Mouse (Mus musculus): ENCODE results near the gene Tcam1. TPM values are rescaled to one million over a fixed set of nuclear protein-coding genes. Genes with fewer than 3 reads are reported as not detected.

The Tcam1 gene
- polyA plus RNA-seq, 1 experiment, result 0.05 TPM

DNA sequence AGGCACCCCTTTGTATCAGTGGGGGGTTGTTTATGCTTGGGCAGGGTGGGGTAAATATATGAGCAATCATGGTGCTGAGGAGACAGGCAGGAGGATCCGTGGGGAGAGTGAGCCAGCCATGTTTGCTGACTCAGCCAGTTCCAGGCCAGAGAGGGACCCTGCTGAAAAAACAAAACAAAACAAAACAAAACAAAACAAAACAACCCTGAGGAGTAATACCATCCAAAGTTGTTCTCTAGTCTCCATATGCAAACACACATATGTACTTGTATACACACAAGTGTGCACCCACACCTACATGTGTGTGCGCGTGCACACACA, 29.6 kb downstream of the Tcam1 start:
- WGBS, result 91% methylated on average over 3 of the region's 3 CpGs
- Histone ChIP-seq H3K27ac (ENCODE audit: insufficient read depth, low read depth, low read length) (no peak overlapping the region), H3K36me3 (ENCODE audit: control insufficient read depth, insufficient read depth, low read length) (no peaks in the 10 kb centered on the region), H3K4me3 (ENCODE audit: low read depth, low read length) (no peak overlapping the region), H3K27me3 (ENCODE audit: control insufficient read depth, insufficient read depth, low read length) (no peaks in the 10 kb centered on the region), H3K4me1 (ENCODE audit: control insufficient read depth, insufficient read depth, insufficient read length, low read length) (no peaks in the 10 kb centered on the region; the same call in 1 of the 2 replicates)
- TF ChIP-seq CTCF (IDR thresholded peaks at IDR 0.05; ENCODE audit: extremely low read depth, insufficient read length, insufficient replicate concordance, low read depth, low read length), result no peak
- TF ChIP-seq POLR2A (IDR thresholded peaks at IDR 0.05; ENCODE audit: low read depth, low read length), result no peak

DNA sequence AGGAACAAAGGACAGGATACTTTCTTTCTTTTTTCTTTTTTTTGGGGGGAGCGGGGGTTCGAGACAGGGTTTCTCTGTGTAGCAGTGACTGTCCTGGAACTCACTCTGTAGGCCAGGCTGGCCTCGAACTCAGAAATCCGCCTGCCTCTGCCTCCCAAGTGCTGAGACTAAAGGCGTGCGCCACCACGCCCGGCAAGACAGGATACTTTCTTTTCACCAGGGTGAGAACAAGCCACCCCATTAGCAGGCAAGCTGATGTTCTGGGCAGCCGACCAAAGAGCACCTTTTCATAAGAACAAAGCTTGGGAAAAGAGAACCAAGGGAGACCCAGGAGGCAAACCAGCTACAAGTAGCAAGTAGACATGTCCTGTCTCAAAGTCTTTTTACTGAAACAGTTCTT, 30.3 kb downstream of the Tcam1 start:
- Histone ChIP-seq H3K27ac (ENCODE audit: insufficient read depth, low read depth, low read length) (no peak overlapping the region), H3K36me3 (ENCODE audit: control insufficient read depth, insufficient read depth, low read length) (no peaks in the 10 kb centered on the region), H3K4me3 (ENCODE audit: low read depth, low read length) (no peak overlapping the region), H3K27me3 (ENCODE audit: control insufficient read depth, insufficient read depth, low read length) (no peaks in the 10 kb centered on the region), H3K4me1 (ENCODE audit: control insufficient read depth, insufficient read depth, insufficient read length, low read length) (no peaks in the 10 kb centered on the region; the same call in 1 of the 2 replicates)
- TF ChIP-seq CTCF (IDR thresholded peaks at IDR 0.05; ENCODE audit: extremely low read depth, insufficient read length, insufficient replicate concordance, low read depth, low read length) (no peak), POLR2A (IDR thresholded peaks at IDR 0.05; ENCODE audit: low read depth, low read length) (no peak)
- WGBS, result 70% methylated on average over 9 of the region's 9 CpGs

DNA sequence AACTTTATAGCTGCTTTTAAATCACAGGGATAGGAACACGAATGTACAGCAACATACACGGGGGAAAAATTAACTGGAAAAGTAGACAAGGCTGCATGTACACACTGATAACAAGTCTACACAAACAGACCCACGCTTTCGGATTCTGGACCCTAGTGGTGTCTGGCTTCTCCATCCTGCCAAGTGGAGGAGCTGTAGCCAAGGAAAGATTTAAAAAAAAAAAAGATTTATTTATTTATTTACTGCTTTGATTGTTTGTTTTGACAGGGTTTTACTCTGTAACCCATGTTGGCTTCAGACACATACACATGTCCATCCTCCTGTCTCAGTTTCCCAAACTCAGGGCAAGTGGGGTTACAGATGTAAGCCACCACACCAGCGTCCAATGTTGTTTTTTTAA, 31.0 kb downstream of the Tcam1 start:
- Histone ChIP-seq H3K27me3 (ENCODE audit: control insufficient read depth, insufficient read depth, low read length) (no peaks in the 10 kb centered on the region), H3K4me3 (ENCODE audit: low read depth, low read length) (no peak overlapping the region), H3K4me1 (ENCODE audit: control insufficient read depth, insufficient read depth, insufficient read length, low read length) (peaks cover 1% of the 10 kb centered on the region; the same call in 1 of the 2 replicates), H3K36me3 (ENCODE audit: control insufficient read depth, insufficient read depth, low read length) (no peaks in the 10 kb centered on the region), H3K27ac (ENCODE audit: insufficient read depth, low read depth, low read length) (no peak overlapping the region)
- TF ChIP-seq POLR2A (IDR thresholded peaks at IDR 0.05; ENCODE audit: low read depth, low read length) (no peak), CTCF (IDR thresholded peaks at IDR 0.05; ENCODE audit: extremely low read depth, insufficient read length, insufficient replicate concordance, low read depth, low read length) (no peak)
- WGBS, result 43% methylated on average over 5 of the region's 5 CpGs

DNA sequence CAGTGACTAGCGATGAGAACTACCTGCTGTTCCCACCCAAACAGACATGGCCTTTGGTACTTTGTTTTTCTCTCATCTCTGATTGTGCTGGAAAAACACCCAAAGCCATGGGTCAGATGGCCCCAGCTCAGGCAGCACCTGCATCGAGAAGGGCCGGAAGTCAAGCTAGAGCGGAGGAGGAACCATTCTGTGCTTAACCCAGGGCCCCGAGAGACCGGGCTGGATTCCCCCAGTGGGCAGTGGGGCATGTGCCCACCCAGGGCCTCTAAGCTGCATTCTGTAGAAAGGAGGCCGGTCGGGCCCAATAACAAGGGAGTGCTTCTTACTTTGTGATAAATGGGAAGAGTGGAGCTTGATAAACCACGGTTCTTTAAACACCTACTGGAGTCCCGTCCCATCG, 31.7 kb downstream of the Tcam1 start:
- no peaks in the 10 kb centered on the region for H3K36me3 ChIP-seq (ENCODE audit: control insufficient read depth, insufficient read depth, low read length)
- no peaks in the 10 kb centered on the region for H3K27me3 ChIP-seq (ENCODE audit: control insufficient read depth, insufficient read depth, low read length)
- no peak overlapping the region for H3K27ac ChIP-seq (ENCODE audit: insufficient read depth, low read depth, low read length)
- peaks cover 8% of the 10 kb centered on the region for H3K4me1 ChIP-seq (ENCODE audit: control insufficient read depth, insufficient read depth, insufficient read length, low read length)
- 81% methylated on average over 11 of the region's 11 CpGs for WGBS
- TF ChIP-seq POLR2A (IDR thresholded peaks at IDR 0.05; ENCODE audit: low read depth, low read length) (no peak), CTCF (IDR thresholded peaks at IDR 0.05; ENCODE audit: extremely low read depth, insufficient read length, insufficient replicate concordance, low read depth, low read length) (no peak)
- H3K4me3 ChIP-seq (ENCODE audit: low read depth, low read length), result no peak overlapping the region

DNA sequence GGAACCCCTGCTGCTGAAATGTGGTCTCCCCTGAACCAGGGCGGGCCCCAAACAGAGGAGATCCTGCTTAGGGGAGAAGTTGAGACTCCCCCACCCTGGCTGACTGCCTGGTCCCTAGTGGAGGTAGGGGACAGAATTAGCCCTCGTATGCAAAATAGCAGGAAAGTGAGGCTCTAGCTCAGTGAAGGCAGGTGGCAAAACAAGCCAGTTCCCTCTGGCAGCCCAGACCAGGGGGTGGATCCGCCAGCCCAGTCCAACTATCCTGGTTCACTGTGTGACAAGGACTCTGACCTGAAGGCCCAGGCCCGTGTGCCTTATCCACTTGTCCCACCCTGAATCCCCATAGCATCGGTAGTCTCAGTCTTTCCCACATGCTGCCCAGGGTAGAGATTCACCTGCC, 33.7 kb downstream of the Tcam1 start:
- TF ChIP-seq CTCF (IDR thresholded peaks at IDR 0.05; ENCODE audit: extremely low read depth, insufficient read length, insufficient replicate concordance, low read depth, low read length), result no peak
- TF ChIP-seq POLR2A (IDR thresholded peaks at IDR 0.05; ENCODE audit: low read depth, low read length), result no peak
- WGBS, result 65% methylated on average over 5 of the region's 5 CpGs
- peak overlapping the region; percentile 69; the same call in 1 of the 2 replicates for H3K27ac ChIP-seq (ENCODE audit: insufficient read depth, low read depth, low read length)
- peaks cover 16% of the 10 kb centered on the region for H3K4me1 ChIP-seq (ENCODE audit: control insufficient read depth, insufficient read depth, insufficient read length, low read length)
- no peak overlapping the region for H3K4me3 ChIP-seq (ENCODE audit: low read depth, low read length)
- no peaks in the 10 kb centered on the region for H3K27me3 ChIP-seq (ENCODE audit: control insufficient read depth, insufficient read depth, low read length)
- H3K36me3 ChIP-seq (ENCODE audit: control insufficient read depth, insufficient read depth, low read length), result no peaks in the 10 kb centered on the region

DNA sequence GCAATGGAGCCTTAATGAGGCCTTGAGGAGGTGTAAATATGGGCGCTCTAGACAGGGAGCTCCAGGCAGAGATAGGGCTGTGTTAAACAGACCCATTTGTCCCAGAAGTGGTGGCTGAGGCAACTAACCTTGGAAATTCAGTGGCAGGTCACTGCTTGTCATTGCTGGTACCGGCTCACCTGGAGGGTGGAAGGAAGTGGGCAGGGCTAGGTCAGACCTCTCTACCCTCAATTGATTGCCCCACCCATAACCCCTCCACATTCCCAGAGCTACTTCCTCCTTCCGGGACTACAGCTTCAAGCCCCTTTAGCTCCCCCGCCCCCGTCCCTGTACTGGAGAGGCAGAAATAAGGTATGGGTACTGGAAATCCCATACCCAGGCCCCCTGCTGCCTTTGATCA, 37.1 kb downstream of the Tcam1 start:
- no peaks in the 10 kb centered on the region for H3K36me3 ChIP-seq (ENCODE audit: control insufficient read depth, insufficient read depth, low read length)
- WGBS, result 39% methylated on average over 5 of the region's 5 CpGs
- peaks cover 23% of the 10 kb centered on the region for H3K4me1 ChIP-seq (ENCODE audit: control insufficient read depth, insufficient read depth, insufficient read length, low read length)
- TF ChIP-seq CTCF (IDR thresholded peaks at IDR 0.05; ENCODE audit: extremely low read depth, insufficient read length, insufficient replicate concordance, low read depth, low read length), result no peak
- no peak for TF ChIP-seq POLR2A (IDR thresholded peaks at IDR 0.05; ENCODE audit: low read depth, low read length)
- H3K27ac ChIP-seq (ENCODE audit: insufficient read depth, low read depth, low read length), result peak overlapping the region; percentile 46; the same call in 1 of the 2 replicates
- H3K27me3 ChIP-seq (ENCODE audit: control insufficient read depth, insufficient read depth, low read length), result no peaks in the 10 kb centered on the region
- peak overlapping the region; percentile 60 for H3K4me3 ChIP-seq (ENCODE audit: low read depth, low read length)

DNA sequence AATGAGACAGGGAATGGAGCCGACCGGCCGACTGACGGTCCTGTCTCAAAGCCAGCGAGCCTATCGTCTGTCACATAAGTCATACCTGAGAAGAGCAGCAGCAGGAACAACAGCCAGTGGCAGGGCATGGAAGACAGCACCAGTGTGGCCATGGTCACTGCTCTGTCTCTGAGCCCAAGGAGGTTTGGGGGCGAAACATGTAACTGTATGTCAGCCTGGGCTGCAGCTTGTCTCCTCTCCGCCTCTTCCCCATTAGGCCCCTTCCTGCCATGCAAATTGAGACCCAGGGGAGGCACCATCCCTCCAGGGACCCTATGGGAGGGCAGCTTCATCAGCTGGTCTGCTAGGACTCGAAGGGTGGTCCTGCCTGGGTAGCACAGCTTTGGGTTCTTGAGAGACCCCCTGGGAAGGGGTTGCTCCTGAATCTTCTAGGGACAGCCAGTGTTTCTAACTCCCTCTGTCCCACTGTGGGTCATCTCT, 37.9 kb downstream of the Tcam1 start, which contains the start of gene Cd79b:
TSS of gene Cd79b (minus strand) at position 430 of the 480 bp plus-strand sequence.
- Histone ChIP-seq H3K4me1 (ENCODE audit: control insufficient read depth, insufficient read depth, insufficient read length, low read length) (peaks cover 23% of the 10 kb centered on the region), H3K27ac (ENCODE audit: insufficient read depth, low read depth, low read length) (peak within 1 kb of the TSS; percentile 46; the same call in 1 of the 2 replicates), H3K36me3 (ENCODE audit: control insufficient read depth, insufficient read depth, low read length) (no peaks in the 10 kb centered on the region), H3K4me3 (ENCODE audit: low read depth, low read length) (peak within 1 kb of the TSS; percentile 60), H3K27me3 (ENCODE audit: control insufficient read depth, insufficient read depth, low read length) (no peaks in the 10 kb centered on the region)
- WGBS, result 77% methylated on average over 9 of the region's 9 CpGs
- TF ChIP-seq CTCF (IDR thresholded peaks at IDR 0.05; ENCODE audit: extremely low read depth, insufficient read length, insufficient replicate concordance, low read depth, low read length), result no peak
- TF ChIP-seq POLR2A (IDR thresholded peaks at IDR 0.05; ENCODE audit: low read depth, low read length), result no peak

Data from small intestine, adult 2 months (tissue).